Mouse (Mus musculus) G1E (cell line): ENCODE data around the gene Rab5b. TPM values are rescaled to one million over a fixed set of nuclear protein-coding genes. Genes with fewer than 3 reads are reported as not detected.
A peak's percentile ranks its signal among the peaks of the same experiment; 100 is the strongest.
"Not testable (repeated sequence)": the region's sequence is repeated elsewhere in the genome, so short reads cannot be mapped to it uniquely, and the experiment has no call there.

Source experiments
- ATAC-seq: 2 replicates; pipeline ENCODE4 v1.8.0; 2016; ENCODE audit warnings: mild to moderate bottlenecking; ENCODE audit not compliant: insufficient number of reproducible peaks, poor library complexity, low FRiP score, severe bottlenecking; ENCODE audit errors: extremely low read depth
- DNase-seq: peaks from one replicate; pipeline ENCODE4 v3.0.0; 2012; ENCODE audit warnings: low spot score
- H3K27me3 ChIP-seq: 2 replicates; pipeline ENCODE4 v1.6.1; 2012; ENCODE audit warnings: mild to moderate bottlenecking, low read length, inconsistent platforms; ENCODE audit not compliant: insufficient read depth
- H3K36me3 ChIP-seq: replicated peaks from 2 replicates; pipeline ENCODE3; 2012; ENCODE audit warnings: mild to moderate bottlenecking, inconsistent platforms
- H3K4me1 ChIP-seq: 2 replicates; pipeline ENCODE4 v1.6.1; 2012; ENCODE audit warnings: low read depth, low read length, inconsistent platforms, mixed read lengths; ENCODE audit not compliant: insufficient read depth
- H3K4me3 ChIP-seq: 2 replicates; pipeline ENCODE4 v1.5.1; 2012; ENCODE audit warnings: low read depth, mild to moderate bottlenecking, inconsistent platforms, low read length, moderate library complexity, mixed read lengths
- H3K9me3 ChIP-seq: replicated peaks from 2 replicates; pipeline ENCODE4 v1.6.1; 2012; ENCODE audit warnings: inconsistent platforms
- CTCF ChIP-seq: IDR thresholded peaks from 2 replicates; pipeline ENCODE4 v1.5.1; 2012; ENCODE audit warnings: low read depth, low read length, inconsistent platforms, mixed read lengths
- GATA1 ChIP-seq: IDR thresholded peaks from 2 replicates; pipeline ENCODE4 v1.6.1; 2012; ENCODE audit warnings: borderline replicate concordance, low read length, inconsistent platforms, mixed read lengths
- GATA2 ChIP-seq: IDR thresholded peaks from 2 replicates; pipeline ENCODE4 v1.6.1; 2012; ENCODE audit warnings: low read depth, low read length, inconsistent platforms, borderline replicate concordance
- POLR2AphosphoS5 ChIP-seq: IDR thresholded peaks from 2 replicates; pipeline ENCODE4 v1.6.1; 2012; ENCODE audit warnings: low read depth, low read length, inconsistent platforms; ENCODE audit not compliant: insufficient replicate concordance
- TAL1 ChIP-seq: conservative IDR thresholded peaks from 2 replicates; pipeline ENCODE4 v1.6.1; 2012; ENCODE audit warnings: low read depth, low read length, inconsistent platforms, mixed read lengths
- polyA plus RNA-seq: library from polyadenylated mRNA; stranded (reverse); fragments of >175 nt; gene quantifications from 2 replicates; pipeline ENCODE4 v1.2.3, GENCODE M21; 2012
- total RNA-seq, 2 experiments: library from RNA; stranded (forward) in 1 of 2; stranded (reverse) in 1 of 2; fragments of 200-1000 nt in 1 of 2; fragments of >200 nt in 1 of 2; fragmentation: Nextera tagmentation in 1 of 2; gene quantifications; 2 replicates each; pipeline ENCODE4 v1.2.3; 2014 to 2017

Gene Rab5b
- total and polyA plus RNA-seq, 3 experiments = 20.0 to 49.1 (median 48.0) TPM

DNA sequence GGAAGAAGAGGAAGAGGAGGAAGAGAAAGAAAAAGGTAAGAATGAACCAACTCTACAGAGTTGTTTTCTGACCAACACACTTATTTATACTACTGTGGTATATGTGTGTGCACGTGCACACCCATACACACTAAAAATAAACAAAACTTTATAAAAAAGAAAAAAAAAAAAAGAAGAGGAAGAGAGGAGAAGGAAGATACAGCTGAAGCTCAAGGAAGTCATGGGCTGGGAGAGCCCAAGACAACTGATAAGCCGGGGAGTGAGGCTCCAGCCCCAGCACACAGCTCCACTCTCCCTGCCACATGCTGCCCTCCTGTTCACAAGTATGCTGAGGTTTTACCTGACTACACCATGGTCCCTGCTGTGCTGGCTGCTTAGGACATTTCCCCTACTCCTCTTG, 44.2 kb upstream of the Rab5b start:
- DNase-seq (peak; percentile 16), ATAC-seq (0 out of 2 replicates have a peak, but pooled peaks have one; percentile 37)
- TF ChIP-seq CTCF = no peak
- no peak for TF ChIP-seq GATA2
- no peak for TF ChIP-seq POLR2AphosphoS5
- no peak for TF ChIP-seq TAL1
- Histone ChIP-seq H3K9me3 (no peaks in the 10 kb centered on the region), H3K36me3 (no peaks in the 10 kb centered on the region), H3K4me3 (no peak overlapping the region; the same call in 1 of the 2 replicates), H3K27me3 (peaks cover 9% of the 10 kb centered on the region), H3K4me1 (peaks cover 41% of the 10 kb centered on the region)

DNA sequence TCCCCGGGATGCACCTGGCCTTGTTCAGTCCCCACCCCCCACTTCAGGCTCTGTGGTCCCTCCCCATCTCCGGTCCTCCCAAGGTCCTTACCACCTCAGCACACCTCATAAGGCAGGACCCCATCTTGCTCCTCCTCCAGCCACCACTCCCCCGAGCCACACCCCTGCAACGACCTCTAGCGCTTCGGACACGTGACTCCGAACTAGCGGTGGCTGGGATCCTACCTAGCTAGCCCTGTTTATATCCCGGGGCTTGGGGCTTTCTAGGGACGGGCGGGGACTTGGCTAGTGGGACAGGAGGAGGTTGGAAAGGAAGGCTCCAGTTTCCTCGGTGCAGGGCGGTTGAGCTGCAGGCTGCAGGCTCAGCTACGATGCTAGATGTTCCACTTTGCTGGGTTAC, 41.4 kb upstream of the Rab5b start:
- peaks cover 3% of the 10 kb centered on the region; the same call in 1 of the 2 replicates for H3K27me3 ChIP-seq
- peak overlapping the region; percentile 41; the same call in 1 of the 2 replicates for H3K4me3 ChIP-seq
- TF ChIP-seq TAL1 = no peak
- no peak for TF ChIP-seq CTCF
- TF ChIP-seq GATA1 = no peak
- TF ChIP-seq GATA2 = no peak
- no peak for TF ChIP-seq POLR2AphosphoS5
- peaks cover 14% of the 10 kb centered on the region for H3K4me1 ChIP-seq
- peaks cover 5% of the 10 kb centered on the region for H3K9me3 ChIP-seq
- DNase-seq = peak; percentile 29
- H3K36me3 ChIP-seq = no peaks in the 10 kb centered on the region
- peak; percentile 28; the same call in 1 of the 2 replicates for ATAC-seq

DNA sequence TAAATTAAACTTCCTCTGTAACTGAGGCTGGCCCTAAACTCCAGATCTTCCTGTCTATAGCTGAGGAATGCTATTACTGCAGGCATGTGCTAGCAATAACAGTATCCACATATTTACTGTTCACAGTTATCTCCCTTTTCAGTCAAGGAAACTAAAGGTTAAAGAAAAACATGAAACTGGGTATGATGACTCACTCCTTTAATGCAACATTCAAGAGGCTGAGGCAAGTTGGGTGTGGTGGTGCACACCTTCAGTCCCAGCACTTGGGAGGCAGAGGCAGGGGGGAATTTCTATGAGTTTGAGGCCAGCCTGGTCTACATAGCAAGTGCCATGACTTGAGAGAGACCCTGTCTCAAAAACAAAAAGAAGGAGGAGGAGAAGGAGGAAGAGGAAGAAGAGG, 35.9 kb upstream of the Rab5b start:
- ATAC-seq (no peak), DNase-seq (no peak)
- H3K27me3 ChIP-seq = peaks cover 15% of the 10 kb centered on the region
- H3K4me1 ChIP-seq = peaks cover 6% of the 10 kb centered on the region
- H3K36me3 ChIP-seq = no peaks in the 10 kb centered on the region
- no peak overlapping the region for H3K4me3 ChIP-seq
- no peak for TF ChIP-seq TAL1
- TF ChIP-seq GATA1 = no peak
- no peak for TF ChIP-seq GATA2
- TF ChIP-seq POLR2AphosphoS5 = no peak
- no peak for TF ChIP-seq CTCF
- H3K9me3 ChIP-seq = peaks cover 5% of the 10 kb centered on the region

DNA sequence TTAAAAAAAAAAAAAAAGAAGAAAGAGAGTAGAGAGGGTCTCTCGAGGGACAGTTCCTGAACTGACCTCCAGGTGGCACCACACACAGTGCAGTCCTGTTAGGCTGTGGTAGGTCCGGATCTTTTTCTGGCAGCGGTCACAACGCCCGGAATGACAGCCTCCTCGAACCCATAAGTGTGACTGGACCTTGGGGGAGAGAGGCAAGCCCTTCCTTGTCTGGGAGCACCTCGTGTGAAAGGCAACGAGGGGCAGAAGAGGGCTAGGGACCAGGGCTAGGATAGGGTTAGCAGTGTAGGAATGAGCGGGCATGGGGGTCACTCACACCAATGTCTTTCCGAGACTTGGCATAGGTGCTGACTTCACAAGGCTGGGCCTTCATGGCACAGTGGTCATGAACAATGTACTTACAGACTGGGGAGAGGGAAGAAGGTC, 35.0 kb upstream of the Rab5b start:
- H3K27me3 ChIP-seq = peaks cover 15% of the 10 kb centered on the region
- H3K4me3 ChIP-seq = no peak overlapping the region; the same call in 1 of the 2 replicates
- TF ChIP-seq POLR2AphosphoS5 (no peak), CTCF (peak; percentile 85)
- H3K36me3 ChIP-seq = no peaks in the 10 kb centered on the region
- peak; percentile 70 for ATAC-seq
- H3K4me1 ChIP-seq = peaks cover 6% of the 10 kb centered on the region
- H3K9me3 ChIP-seq = peaks cover 5% of the 10 kb centered on the region
- DNase-seq = peak; percentile 12

DNA sequence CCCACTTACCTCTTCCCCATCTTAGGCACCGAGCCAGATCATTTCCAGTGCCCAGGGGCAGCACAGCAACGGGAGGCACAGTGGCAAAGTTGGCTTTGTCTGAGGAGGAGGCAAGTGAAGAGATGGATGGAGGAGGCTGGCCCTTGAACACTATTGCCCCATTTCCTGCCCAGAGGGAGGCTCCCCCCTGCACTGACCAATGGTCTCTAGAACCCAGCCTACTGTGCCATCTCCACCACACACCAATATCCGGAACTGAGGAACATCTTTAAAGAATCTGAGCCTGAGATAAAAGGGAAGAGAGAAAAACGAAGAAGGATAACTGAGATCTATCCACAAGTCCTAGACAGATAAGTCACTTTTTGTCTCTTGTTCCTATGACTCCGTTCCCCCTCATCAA, 32.0 kb upstream of the Rab5b start:
- Histone ChIP-seq H3K4me1 (peaks cover 8% of the 10 kb centered on the region), H3K9me3 (peaks cover 4% of the 10 kb centered on the region; the same call in 1 of the 2 replicates), H3K4me3 (no peak overlapping the region), H3K27me3 (peaks cover 15% of the 10 kb centered on the region), H3K36me3 (no peaks in the 10 kb centered on the region)
- DNase-seq (no peak), ATAC-seq (no peak)
- TF ChIP-seq POLR2AphosphoS5 (no peak), GATA2 (no peak), TAL1 (no peak), CTCF (no peak), GATA1 (no peak)

DNA sequence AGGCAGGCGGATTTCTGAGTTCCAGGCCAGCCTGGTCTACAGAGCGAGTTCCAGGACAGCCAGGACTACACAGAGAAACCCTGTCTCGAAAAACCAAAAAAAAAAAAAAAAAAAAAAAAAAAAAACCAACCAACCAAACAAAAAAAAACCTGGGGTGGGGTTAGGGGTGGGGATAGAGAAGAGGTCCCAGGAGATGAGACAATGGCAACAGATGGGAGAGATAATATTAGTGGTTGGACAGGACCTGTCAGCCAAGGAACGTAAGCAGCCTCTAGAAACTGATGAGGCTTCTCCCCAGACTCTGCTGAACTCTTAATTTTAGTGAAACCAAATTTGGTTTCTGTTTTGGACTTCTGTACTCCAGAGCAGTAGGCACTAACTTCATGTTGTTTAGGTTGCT, 29.4 kb upstream of the Rab5b start:
- ATAC-seq, H3K36me3 ChIP-seq: not testable (repeated sequence)

More for the DNA sequence above, 29.4 kb upstream of the Rab5b start:
- Histone ChIP-seq H3K4me1 (peaks cover 12% of the 10 kb centered on the region), H3K27me3 (peaks cover 24% of the 10 kb centered on the region)
- not testable (repeated sequence) for H3K9me3 ChIP-seq, H3K4me3 ChIP-seq, DNase-seq
